Mouse (Mus musculus) cerebellum, adult 9-10 months (tissue): ENCODE results near the gene Galr2.
A peak's percentile ranks its signal among the peaks of the same experiment; 100 is the strongest.

Experiments used
- DNase-seq: peaks from one replicate; pipeline ENCODE4 v3.0.0; 2022

Gene Galr2

DNA sequence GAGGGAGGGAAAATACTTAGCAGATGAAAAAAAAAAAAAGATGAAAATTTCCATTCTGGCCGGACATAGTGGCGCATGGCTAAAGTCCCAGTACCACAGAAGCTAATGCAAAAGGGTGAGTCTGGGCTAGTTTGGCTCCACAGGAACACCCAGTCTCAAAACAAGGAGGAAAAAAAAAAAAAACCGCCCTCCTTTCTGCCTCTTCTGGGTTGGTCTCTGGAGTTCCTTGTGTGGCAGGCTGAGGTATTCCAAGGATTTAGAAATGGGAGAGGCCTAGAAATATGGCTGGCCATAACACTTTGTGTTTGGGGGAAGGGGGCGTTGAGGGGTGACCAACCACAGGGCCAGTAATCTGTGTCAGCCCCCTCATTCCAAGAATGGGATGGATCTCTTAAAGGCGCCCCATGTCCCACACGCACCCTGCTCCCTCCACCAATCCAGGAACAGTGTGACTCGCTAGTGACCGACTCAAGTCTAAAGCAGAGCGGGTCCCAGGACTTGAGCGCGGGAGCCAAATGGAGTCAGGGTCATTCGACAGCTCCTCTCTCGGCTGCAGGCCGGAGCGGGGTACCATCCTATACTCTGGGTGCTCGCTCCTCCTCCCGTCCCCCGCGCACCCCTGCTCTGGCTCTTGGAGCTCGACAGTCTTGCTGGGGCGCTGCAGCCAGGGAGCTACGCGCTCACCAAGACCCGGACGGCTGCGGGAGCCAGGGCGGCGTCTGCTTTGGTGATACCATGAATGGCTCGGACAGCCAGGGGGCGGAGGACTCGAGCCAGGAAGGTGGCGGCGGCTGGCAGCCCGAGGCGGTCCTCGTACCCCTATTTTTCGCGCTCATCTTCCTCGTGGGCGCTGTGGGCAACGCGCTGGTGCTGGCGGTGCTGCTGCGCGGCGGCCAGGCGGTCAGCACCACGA, at the start of gene Galr2:
Gene Galr2, plus strand, starts transcription at position 189 of the 913 bp plus-strand sequence.
- DNase-seq: peak; percentile 9

DNA sequence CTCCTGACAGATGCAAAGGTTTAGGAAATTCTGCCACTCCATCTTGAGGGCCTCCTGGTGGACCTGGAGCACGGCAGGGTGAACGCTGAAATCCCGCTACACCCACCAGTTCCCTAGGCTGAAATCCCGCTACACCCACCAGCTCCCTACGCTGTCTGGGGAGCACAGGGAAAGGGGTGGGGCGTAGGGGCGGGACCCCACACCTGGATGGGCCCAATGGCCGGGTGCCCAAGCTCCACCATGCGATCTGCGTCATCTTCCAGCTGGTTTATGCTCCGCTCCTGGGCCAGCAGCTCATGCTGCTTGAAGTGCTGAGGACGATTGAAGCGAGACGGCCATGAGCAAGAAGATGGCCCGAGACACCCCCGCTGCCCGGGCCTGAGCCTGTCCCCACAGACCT, 48.3 kb upstream of the Galr2 start:
- no peak for DNase-seq

DNA sequence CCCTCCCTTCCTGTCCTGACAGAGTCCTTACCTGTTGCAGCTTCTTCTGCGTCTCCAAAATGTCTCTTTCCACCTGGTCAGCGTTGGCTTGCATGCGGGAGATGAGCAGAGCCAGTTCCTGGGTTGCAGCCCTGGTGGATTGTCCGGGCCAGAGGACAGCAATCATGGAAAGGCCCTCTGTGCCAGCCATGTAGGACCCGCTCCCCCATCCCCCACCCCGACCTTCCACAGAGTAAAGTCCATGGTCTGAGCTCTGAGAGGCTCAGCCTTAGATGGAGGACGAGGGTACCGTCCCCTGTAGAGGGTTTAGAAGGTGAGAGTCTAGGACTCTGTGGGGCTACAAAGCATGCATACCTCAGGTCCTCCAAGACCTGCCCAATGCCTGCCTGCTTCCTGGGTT, 45.8 kb upstream of the Galr2 start:
- no peak for DNase-seq

DNA sequence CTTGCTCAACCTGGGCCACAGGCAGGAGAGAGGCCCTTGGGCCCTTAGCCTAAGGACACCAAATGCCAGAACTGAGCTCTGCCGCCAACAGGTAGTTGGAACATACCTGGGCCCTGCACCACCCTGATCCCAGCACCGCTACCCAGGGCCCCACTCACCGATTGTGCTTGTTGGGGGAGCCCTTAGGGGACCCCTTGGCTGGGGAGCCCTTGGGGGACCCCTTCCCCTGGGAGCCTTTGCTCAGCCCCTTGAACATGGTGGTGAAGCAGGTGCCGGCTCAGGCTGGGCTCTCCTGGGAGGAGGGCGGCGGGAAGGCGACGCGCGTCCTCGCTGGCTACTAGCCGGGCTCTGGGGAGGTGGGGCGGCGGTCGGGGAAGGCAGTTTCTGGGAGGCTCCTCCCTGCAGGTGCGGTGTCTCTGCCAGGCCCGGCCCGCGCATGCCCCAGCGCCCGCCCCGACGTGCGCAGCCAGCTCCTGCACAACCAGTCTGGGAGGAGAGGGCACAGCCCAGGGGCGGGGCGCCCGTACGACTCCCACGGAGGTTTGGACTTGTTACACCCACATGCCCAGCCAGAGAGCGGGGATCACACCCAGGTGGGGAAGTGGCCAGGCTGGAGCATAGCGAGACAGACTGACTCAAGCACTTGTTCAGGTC, 42.9 kb upstream of the Galr2 start, which contains the start of gene Evpl:
Gene Evpl, minus strand, starts transcription at position 336 of the 654 bp plus-strand sequence.
- DNase-seq: no peak

DNA sequence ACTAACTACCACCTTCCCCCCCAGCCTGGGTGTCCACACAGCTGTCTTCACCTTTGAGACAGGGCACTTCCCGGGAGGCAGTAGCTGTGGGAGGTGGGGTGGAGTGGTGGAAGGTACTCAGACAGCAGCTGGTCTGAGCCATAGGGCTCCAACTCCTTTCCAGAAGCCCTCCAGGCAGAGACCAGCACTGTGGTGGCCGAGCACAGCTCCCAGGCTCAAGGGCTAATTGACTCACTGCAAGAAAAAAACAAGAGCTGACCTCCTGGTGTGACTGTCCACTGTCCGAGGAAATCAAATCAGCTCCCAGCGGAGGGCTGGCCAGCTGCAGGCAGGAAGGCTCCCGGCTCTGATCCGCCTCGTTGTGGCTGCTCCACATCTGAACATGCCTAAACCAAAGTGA, 40.9 kb upstream of the Galr2 start:
- DNase-seq: no peak

DNA sequence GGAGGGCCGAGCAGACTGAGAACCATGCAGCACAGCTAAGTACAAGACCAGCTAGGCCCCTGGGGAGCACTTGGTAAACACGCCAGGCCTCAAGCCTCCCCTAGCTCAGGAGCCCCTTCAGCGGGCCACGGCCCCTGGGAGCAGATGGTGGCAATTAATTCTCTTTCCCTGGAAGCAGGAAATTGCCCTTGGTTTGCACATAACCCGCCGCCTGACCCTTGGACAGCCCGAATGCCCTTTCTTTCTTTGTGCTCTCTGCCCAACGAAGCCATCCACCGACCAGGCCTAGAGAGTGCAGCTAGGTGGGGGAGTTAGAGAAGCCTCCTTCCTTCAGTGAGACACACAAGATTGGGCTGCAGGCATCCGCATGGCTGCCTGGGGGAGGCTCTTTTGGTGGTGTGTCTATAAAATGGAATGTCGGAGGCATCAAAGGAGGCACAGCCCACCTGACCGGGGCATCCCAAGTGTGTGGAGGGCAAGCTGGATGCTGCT, 38.9 kb upstream of the Galr2 start:
- DNase-seq: no peak

DNA sequence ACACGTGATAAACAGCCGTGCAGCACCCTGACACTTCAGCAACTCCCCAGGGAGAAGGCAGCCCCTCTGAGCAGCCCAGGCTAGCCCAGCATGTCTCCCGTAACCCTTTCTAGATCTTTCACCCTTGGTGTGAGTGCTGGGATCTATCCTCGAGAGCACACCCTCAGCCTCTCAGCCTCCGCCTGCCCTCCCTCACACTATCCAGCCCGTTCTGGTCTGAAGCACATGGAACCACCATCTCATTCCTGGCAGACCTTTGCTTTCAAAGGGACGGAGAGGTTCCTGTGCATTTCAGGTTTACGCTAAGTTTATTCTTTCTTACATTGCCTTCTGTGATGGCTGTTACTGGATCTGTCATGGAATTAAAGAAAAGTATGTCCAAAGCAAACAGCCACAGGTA, 36.2 kb upstream of the Galr2 start:
- no peak for DNase-seq

DNA sequence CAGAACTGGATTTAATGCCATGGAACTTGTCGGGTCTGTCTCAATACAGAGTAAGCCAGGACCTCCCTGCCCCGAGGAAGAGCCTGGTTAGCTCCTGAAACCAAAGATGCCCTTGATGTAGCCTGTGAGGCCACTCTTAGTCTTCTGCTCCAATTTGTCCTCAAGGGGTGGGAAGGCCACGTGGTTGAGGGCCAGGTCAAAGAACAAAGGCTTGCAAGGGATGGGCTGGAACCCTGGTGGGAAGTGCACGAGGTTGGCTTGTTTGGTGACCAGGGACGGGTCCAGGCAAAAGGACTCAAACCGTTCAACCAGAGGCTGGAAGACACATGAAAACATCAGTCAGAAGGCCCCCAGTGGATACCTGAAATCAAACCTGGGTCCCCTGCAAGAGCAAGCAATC, 35.1 kb upstream of the Galr2 start:
- DNase-seq: no peak

DNA sequence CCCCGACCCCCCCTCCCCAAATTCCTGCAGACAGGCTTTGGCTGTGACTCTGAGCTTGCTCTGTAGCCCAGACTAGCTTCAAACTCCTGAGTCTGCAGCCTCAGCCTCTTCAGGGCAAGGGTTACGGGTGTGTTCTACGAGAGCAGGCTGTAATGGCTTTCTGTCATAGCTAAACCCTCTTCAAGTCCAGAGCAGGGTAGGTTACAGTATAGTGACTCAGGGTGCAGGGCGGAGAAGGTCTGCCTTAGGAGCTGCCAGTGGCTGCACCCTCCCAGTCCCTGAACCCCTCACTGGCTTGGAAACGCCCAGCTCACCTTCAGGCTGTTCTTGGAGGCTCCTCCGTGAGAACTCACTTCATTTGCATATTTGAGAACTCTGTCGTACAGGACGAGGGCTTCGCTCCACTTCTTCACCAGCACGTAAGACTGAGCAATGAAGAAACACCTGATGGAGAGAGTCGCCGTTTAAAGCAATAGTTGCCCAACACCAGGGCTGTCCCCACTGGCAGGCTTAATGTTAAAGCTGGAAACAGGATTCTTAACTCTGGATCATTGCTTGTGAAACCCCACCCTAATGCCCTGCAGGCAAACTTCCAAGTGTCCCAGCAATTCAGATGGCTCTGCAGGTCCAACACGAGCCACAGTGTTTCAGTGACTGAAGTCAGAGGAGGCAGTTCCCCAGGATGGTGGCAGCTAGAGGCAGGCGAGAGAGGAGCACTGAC, 33.1 kb upstream of the Galr2 start:
- DNase-seq: no peak

DNA sequence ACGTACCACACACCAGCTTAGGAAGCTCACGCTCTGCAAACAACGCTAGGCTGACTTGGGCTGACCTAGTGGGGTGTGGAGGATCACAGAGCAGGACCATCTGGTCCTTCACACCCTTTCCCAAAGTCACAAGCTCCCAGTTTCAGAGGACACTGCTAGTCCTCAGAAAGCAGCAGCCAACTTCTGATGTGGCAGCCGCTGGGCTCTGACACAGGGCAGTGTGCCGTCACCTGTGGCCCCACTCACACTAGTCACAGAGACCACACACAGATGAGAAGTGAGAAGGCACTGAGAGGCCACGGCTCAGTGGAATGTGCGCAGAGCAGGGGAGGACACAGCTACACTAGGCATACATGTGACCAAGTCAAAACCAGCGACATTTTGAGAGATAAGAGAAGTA, 29.8 kb upstream of the Galr2 start:
- DNase-seq: no peak

DNA sequence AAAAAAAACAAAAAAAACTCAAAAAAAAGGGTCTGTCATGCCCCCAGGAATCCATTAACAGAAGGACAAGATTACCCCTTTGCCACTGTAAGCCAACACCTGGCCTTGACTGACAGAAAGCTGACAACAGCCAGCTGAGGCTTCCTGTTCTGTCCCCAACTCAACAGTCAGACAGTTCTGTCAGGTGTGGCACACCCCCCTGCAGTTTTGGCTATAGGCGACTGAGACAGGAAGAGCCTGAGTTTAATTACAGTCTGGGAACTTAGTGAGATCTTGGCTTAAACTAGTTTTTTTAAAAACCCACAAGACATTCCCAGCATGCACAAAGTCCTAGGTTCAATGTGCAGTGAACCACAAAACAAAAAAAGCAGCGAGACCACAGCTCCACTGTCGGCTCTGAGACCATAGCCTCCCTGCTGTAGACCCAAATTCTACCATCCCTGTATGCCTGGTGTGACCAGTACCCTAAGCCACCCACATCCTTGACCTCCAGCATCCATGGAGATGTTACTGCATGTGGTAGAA, 27.6 kb upstream of the Galr2 start:
- no peak for DNase-seq

DNA sequence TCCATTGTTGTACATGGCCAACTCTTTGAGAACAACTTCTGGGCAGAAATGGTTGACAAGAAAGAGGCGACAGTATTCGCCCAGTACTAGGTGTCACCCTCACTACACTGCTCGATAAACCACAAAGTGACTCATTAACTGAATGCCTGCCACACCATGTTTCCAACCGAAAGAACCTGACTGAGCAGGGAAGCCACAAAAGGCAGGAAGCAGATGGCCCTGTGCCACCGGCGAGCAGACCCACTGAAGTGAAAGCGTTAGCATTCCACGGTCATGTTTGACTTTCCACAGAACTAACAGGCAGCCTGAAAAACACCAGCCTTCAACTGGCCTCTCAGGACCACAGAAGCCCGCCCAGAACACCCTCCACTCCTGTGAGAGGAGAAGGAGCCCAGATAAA, 26.1 kb upstream of the Galr2 start:
- DNase-seq: no peak

DNA sequence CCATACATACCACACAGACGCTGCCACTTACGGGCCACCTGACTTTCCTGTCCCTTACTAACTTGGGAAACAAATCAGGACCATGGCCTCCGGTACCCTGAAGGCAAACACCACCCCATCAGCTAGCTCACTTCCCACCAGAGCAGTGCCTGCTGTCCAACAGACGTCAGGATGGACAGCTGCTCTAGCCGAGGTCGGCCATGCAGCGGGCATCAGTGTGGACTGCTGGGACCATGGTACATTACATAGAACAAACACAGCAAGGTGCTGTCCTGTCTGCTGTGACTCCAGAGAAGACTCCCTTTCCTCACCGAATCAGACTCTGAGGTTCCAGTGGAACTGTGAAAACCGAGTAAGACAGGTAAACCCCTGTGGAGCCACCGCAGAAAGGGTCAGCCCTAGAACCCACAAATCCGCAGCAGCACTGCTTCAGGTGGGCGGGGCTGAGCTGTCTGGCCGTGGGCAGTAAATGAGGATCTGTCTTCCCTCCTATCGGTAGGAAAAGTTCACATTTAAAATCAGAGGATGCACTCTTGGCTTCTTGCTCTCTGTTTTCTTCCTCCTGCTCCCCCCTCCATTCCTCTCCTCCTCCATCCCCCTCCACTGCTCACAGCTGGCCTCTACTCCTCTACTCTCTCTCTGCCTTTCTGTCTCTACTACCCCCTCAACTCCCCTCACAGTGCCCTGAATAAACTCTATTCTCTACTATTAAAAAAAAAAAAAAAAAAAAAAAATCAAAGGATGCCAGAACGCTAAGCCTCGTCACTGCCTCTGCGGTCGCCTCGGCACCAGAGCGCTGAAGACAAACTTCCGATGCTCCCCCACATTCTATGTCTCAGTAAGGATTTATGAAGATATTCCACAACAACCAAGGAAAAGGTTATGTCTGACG, 25.4 kb upstream of the Galr2 start:
- no peak for DNase-seq

DNA sequence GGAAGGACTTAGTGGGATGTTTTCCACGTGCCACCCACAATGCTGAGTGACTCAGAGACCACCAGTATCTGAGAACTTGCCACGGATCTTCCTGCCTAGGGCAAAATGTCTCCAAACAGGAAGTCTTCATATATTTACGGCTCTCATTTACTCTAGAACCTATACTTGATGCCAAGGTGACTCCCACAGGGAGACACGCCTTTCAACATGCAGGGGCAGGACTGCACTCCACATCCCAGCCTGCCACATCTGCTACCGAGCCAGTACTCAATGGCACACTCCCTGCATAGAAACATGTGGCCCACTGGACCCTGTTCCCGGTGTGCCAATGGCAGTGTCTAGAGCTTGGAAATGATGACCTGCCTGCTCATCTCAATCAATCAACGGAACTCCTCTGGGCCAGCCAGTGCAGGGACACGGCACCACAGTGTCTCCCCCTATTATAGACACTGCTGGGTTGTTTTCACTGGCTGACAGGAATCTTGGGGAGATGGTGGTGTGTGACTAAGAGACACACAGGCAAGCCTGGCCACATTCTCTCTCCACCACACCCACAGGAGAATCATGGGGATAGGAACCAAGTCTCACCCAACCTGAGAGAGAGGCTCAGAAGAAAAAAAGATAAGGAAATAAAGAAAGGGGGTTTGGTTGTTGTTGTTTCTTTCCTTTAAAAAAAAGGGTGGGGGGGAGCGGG, 24.6 kb upstream of the Galr2 start:
- no peak for DNase-seq

DNA sequence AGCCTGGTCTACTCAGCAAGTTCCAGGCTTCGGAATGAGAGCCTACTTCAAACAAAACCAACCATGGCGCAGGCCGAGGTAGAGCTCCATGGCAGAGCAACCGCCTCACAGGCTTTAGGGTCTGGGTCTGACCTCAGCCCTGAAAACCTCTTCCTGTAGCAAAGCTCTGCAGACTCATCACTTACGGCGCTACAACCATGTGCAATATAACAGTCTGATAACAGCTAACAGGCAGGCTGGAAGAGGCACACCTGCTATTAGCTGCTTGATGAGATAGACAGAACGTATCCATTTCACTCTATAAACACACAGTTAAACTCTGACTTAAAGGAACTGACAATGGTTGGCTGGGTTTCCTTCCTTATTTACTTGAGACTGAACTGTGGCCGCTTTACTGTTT, 21.3 kb upstream of the Galr2 start:
- no peak for DNase-seq

DNA sequence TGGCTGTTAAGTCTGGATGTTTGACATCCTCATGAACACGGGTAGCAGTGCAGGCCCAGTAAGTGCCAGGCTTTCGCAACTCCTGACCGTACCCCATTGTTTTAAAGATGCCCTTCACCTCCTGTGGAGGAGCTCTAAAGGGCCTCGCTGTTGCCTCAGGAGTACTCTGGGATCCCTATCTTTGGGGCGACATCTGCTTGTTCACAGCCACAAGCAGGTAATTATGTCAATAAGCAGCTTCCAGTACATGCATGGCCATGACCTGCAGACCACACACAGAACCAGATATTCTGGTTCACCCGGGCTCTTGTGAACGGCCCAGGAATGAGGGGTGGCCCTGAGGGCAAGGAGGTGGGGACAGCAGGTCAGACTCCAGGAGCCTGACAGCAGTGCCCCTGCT, 20.5 kb upstream of the Galr2 start:
- no peak for DNase-seq

DNA sequence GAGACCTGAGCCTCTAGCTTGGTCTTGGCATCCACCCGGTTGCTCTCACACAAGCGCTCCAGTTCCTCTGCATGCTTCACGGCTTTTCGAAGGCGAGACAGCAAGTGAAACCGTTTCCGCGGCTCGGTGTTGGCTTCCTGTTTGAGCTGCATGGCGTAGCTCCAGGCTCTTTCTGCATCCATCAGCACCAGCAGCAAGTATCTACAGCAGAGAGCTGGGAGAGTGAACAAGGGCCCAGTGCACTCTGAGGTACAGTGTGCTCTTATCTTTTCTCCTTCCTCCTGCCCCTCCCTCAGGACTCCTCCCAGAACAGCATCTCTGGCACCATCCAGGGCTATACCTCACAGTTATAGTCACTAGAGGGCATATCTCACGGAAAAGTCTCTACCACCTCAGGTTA, 15.4 kb upstream of the Galr2 start:
- no peak for DNase-seq

DNA sequence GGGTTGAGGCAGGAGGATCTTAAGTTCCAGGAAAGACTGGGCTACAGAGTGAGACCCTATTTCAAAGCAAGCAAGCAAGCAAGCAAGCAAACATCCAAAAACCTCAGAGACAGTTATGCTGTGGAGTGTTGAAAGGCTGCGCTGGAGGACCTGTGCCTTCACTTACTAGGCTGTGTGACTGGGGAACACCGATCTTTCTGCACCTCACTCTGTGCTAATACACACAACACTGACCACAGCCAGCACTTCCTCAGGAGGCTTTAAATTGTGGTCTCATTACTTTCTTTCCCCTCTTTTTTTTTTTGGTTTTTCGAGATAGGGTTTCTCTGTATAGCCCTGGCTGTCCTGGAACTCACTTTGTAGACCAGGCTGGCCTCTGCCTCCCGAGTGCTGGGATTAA, 14.9 kb upstream of the Galr2 start:
- no peak for DNase-seq

DNA sequence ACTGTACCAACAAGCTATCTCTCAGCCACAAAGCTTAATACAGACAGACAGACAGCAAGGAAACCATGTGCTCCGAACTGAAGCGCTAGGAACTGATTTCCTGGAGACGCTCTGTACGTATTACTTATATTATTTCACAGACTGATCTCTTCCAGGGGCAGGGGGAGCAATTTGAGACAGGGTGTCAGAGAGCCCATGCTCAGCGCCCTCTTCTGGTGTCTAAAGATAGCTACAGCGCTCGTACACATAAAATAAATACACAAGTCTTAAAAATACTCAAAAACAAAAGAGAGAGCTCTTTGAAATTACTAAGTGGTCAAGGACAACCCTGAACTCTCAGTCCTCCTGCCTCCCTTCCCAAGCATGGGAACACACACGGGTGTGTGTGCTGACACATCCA, 13.1 kb upstream of the Galr2 start:
- no peak for DNase-seq

DNA sequence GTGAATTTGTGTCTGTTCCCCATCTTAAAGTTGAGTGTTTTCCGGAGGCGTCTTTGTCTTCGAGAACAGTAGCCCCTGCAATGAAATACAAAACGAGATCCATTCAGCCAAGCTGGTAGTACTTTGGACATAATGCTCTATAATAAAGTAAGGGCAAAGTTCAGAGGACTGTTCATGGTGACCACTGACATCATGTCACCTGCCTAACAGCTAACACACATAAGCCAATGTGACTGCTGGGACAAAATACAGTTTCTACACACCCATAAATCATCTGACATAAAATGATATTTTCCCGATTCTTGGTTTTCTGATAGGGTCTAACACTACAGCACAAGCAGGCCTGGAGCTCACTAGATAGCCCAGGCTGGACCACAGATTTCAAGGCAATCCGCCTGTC, 12.4 kb upstream of the Galr2 start:
- no peak for DNase-seq

DNA sequence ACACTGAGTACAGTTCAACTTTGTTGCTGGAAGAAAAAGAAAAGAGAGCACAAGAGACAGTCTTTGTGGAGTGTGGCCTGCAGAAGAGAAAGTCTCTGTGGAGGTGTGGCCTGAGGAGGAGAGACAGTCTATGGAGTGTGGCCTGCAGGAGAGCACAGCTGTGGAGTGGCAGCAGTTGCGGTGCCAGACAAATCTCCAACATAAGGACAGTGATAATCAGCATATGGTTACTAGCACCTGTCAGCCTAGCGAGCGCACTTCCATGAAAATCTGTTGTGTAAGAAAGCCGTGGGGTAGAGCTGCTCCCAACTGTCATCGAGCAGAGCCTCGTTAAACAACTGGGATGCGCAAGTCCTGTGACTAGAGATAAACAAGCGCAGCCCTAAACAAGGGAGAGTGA, 11.2 kb upstream of the Galr2 start:
- DNase-seq: no peak
